Mouse (Mus musculus) CH12.LX (cell line): ENCODE measurements around the gene Nlrp10.

ENCODE experiments used
- CTCF ChIP-seq, 2 experiments: IDR thresholded peaks in 1 of 2; conservative IDR thresholded peaks in 1 of 2; 2 replicates each; pipeline ENCODE4 v1.5.1; 2011 to 2012; ENCODE audit warnings: low read depth in 2 of 2, low read length in 2 of 2, improper control_type of control experiment in 1 of 2, inconsistent platforms in 1 of 2, mild to moderate bottlenecking in 1 of 2, moderate library complexity in 1 of 2
- HCFC1 ChIP-seq: IDR thresholded peaks from 2 replicates; pipeline ENCODE4 v1.6.1; 2012; ENCODE audit warnings: low read depth, mild to moderate bottlenecking, inconsistent platforms, low read length, improper control_type of control experiment
- POLR2A ChIP-seq: IDR thresholded peaks from 2 replicates; pipeline ENCODE4 v1.6.1; 2011; ENCODE audit warnings: low read depth, mild to moderate bottlenecking, improper control_type of control experiment, low read length
- RAD21 ChIP-seq: IDR thresholded peaks from 2 replicates; pipeline ENCODE4 v1.6.1; 2011; ENCODE audit warnings: low read depth, mild to moderate bottlenecking, low read length, improper control_type of control experiment, moderate library complexity
- RCOR1 ChIP-seq: conservative IDR thresholded peaks from 2 replicates; pipeline ENCODE4 v1.6.1; 2012; ENCODE audit warnings: low read depth, mild to moderate bottlenecking, inconsistent platforms, low read length, improper control_type of control experiment

DNA sequence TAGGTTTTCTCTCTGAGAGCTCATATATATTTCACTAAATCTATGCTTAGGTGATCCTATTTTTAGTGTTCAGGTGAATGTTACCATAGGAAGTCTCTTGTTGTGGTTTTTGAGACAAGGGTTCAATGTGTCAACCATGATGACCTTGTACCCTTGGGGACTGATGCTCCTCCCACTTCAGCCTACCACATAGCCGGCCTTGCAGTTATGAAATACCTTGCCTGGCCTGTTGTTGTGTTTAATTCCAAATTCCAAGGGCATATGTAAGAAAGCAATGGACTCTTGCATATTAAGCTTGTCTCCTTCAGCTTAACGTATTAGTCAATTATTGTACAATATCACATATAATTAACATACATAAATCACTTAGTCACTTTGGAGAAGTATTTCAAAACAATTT lies 26.0 kb downstream of the Nlrp10 start:
- TF ChIP-seq CTCF (conservative IDR thresholded peaks at IDR 0.05 in 1 of 2, IDR thresholded peaks at IDR 0.05 in 1 of 2; ENCODE audit: low read depth in 2 of 2, low read length in 2 of 2), result no peak
- TF ChIP-seq RAD21, result no peak
- TF ChIP-seq POLR2A, result no peak
- no peak for TF ChIP-seq HCFC1
- no peak for TF ChIP-seq RCOR1
